Mouse (Mus musculus) ES-CJ7 (cell line): ENCODE results near the gene Ryr2.

Source experiments
- DNase-seq: peaks from one replicate; pipeline ENCODE4 v3.0.0; 2011; ENCODE audit warnings: low read depth, low spot score

The Ryr2 gene

GRCm38 (mm10) chr13:11772173-11772572, 334.6 kb downstream of the Ryr2 start:
- no peak for DNase-seq

GRCm38 (mm10) chr13:11766899-11767298, 339.8 kb downstream of the Ryr2 start:
- no peak for DNase-seq

GRCm38 (mm10) chr13:11763925-11764324, 342.8 kb downstream of the Ryr2 start:
- DNase-seq: no peak

- peak; percentile 52 for DNase-seq
Measured at GRCm38 (mm10) chr13:11763104-11763503, 343.6 kb downstream of the Ryr2 start.

GRCm38 (mm10) chr13:11757894-11758293, 348.9 kb downstream of the Ryr2 start:
- no peak for DNase-seq

GRCm38 (mm10) chr13:11745479-11745878, 361.3 kb downstream of the Ryr2 start:
- DNase-seq: no peak

GRCm38 (mm10) chr13:11738211-11738610, 368.5 kb downstream of the Ryr2 start:
- DNase-seq: no peak

GRCm38 (mm10) chr13:11716216-11716615, 390.5 kb downstream of the Ryr2 start:
- no peak for DNase-seq

- no peak for DNase-seq
Measured at GRCm38 (mm10) chr13:11709708-11710471, 396.9 kb downstream of the Ryr2 start.

- DNase-seq: no peak
Measured at GRCm38 (mm10) chr13:11701721-11702120, 405.0 kb downstream of the Ryr2 start.

- no peak for DNase-seq
Measured at GRCm38 (mm10) chr13:11696496-11696895, 410.2 kb downstream of the Ryr2 start.

GRCm38 (mm10) chr13:11681802-11682201, 424.9 kb downstream of the Ryr2 start:
- no peak for DNase-seq

GRCm38 (mm10) chr13:11662815-11663214, 443.9 kb downstream of the Ryr2 start:
- DNase-seq: no peak

- no peak for DNase-seq
Measured at GRCm38 (mm10) chr13:11644846-11645245, 461.9 kb downstream of the Ryr2 start.

GRCm38 (mm10) chr13:11636383-11636782, 470.4 kb downstream of the Ryr2 start:
- no peak for DNase-seq

GRCm38 (mm10) chr13:11624513-11624912, 482.2 kb downstream of the Ryr2 start:
- no peak for DNase-seq

- no peak for DNase-seq
Measured at GRCm38 (mm10) chr13:11595431-11595830, 511.3 kb downstream of the Ryr2 start.

GRCm38 (mm10) chr13:11585283-11585682, 521.5 kb downstream of the Ryr2 start:
- DNase-seq: no peak

- DNase-seq: no peak
Measured at GRCm38 (mm10) chr13:11572552-11572951, 534.2 kb downstream of the Ryr2 start.

- DNase-seq: no peak
Measured at GRCm38 (mm10) chr13:11567376-11567775, 539.4 kb downstream of the Ryr2 start.

- DNase-seq: no peak
Measured at GRCm38 (mm10) chr13:11566486-11566885, 540.3 kb downstream of the Ryr2 start.

- peak; percentile 51 for DNase-seq
Measured at GRCm38 (mm10) chr13:11563224-11564024, 543.3 kb downstream of the Ryr2 start.

GRCm38 (mm10) chr13:11549644-11550043, 557.1 kb downstream of the Ryr2 start:
- DNase-seq: no peak
